Mouse (Mus musculus) layer of hippocampus, postnatal 36 days (tissue): Measurements from ENCODE around the gene Bend3. TPM values are rescaled to one million over a fixed set of nuclear protein-coding genes. Genes with fewer than 3 reads are reported as not detected.

Experiments used
- DNase-seq, 2 experiments: peaks; one replicate each; pipeline ENCODE4 v3.0.0; 2022
- total RNA-seq, 2 experiments: library from RNA; stranded (reverse); gene quantifications; 2 replicates each; pipeline ENCODE4 v1.2.3; 2021

Gene Bend3
- 1 to 10 TPM; 5.1 to 5.4 TPM for total RNA-seq

DNA sequence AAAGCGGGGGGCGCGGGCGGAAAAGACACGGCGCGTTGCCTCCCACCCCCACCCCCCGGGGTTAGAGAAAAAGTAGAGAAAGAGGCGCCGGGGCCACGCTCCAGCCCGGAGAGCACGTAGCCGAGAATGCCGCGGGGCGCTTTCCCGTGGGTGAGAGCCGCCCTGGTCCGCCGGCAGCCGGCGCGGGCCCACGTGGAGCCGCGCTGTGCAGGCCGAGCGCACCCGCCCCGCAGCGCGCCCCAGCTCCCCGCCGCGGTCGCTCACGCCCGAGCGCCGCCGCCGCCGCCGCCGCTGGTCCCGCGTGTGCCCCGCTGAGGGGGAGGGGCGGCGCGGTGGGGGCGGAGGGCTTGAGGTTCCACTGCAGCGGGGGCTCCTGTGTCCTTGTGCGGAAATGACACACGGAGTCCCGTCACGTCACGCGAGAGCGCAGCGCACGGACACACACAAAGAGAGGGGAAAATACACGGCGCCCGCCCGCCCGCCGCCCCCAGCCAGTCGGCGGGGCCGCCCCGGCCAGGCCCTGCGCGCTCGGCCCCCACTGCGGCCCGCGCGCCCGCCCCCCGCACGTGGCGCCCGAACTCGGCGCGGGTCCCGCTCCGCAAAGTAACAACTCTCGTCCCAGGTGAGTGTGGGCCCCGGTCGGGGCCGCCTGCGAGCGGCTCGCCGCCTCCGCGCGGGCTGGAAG is at the start of gene Bend3:
Gene Bend3 (plus strand): TSS at position 81 of the 685 bp plus-strand sequence.
- DNase-seq, result peak; percentile 59 to 64

GRCm38 (mm10) chr10:43430606-43431005 is 48.0 kb upstream of the Bend3 start:
- no peak for DNase-seq

DNA sequence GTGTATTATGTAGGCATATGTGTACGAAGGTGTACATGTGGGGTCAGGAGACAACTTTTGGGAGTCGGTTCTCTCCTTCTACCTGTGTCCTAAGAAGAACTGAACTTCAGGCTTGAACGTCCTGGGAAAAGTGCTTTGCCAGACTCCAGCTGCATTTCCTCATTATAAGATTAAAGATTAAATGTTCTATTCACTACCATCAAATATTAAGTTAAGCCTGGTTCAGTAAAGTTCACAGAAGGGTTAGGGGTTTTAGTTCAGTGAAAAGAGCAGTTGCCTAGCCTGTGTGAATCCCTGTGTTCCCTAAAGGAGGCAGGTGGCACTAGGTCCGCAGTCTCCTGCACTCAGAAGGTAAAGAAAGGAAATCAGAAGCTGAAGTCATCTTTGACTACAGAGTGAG is 44.3 kb upstream of the Bend3 start:
- DNase-seq, result no peak

DNA sequence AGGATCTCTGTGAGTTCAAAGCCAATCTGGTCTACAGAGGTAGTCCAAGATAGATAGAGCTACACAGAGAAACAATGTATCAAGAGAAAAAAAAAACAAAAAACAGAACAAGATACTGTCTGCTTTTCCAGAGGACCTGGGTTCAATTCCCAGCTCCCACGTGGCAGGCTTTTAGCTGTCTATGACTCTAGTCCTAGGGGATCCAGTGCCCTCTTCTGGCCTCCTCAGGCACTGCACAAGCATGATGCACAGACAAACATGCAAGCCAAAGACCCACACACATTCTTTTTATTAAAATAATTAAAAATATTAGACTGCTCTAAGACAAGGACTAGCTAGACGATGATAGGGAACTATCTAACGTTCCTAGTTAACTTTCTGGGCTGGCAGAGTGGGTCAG is 42.9 kb upstream of the Bend3 start:
- no peak for DNase-seq

DNA sequence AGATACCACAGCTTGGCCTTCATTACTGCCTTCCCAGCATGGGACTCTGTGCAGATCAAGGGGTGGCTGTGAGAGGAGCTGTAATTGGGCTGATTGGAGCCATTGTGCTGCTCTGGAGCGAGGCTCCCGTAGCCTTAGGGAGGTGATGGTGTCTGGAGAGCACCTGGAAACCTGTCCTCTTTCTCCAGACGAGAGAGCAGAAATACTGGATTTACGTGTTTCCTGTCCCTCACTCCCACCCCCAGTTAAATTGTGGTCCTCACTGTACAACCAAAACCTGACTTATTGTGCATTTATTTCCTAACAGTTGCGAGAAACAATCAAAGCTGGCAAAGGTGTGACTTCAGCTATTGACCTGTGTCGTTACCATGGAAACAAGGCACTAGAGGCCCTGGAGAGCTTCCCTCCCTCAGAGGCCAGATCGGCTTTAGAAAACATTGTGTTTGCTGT is 39.1 kb upstream of the Bend3 start:
- no peak for DNase-seq

GRCm38 (mm10) chr10:43440050-43440449 is 38.6 kb upstream of the Bend3 start:
- no peak for DNase-seq

- DNase-seq, result no peak
Observed at GRCm38 (mm10) chr10:43440981-43441740, 37.5 kb upstream of the Bend3 start.

DNA sequence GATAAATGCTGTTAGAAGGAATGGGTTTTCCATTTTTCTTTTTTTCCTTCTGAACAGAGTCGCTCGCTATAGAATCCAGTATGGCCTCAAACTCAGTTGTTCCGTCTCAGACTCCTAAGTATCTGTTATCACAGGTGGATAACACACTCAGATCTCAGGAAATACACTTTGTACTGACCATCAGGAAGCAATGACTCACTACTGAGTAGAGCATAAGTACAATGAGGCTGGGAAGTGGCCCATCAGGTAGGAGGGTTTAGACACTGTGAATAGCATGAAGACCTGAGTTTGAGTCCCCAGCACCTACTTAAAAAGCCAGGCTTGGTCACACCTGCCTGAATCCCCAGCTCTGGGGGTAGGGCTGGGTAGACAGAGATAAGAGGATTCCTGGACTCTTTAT is 30.0 kb upstream of the Bend3 start:
- DNase-seq, result no peak

GRCm38 (mm10) chr10:43451848-43452662 is 26.6 kb upstream of the Bend3 start:
- peak; percentile 60 for DNase-seq

DNA sequence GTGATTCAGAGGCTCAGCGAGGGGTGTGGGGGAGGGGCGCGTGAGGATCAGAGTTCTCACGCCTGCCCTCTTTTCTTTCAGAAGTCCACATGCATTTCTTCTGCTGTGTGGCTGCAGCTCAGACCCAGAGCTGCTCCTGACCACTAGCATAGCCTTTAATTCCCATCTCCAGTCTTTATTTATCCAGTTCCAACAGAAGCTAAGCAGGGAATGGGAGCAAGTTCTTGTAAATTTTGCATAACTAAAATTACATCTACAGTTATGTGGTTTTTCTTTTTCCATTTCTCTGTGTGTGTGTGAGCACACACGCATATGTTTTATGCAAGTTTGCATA is 26.0 kb upstream of the Bend3 start:
- DNase-seq, result no peak

GRCm38 (mm10) chr10:43454219-43454618 is 24.4 kb upstream of the Bend3 start:
- no peak for DNase-seq

DNA sequence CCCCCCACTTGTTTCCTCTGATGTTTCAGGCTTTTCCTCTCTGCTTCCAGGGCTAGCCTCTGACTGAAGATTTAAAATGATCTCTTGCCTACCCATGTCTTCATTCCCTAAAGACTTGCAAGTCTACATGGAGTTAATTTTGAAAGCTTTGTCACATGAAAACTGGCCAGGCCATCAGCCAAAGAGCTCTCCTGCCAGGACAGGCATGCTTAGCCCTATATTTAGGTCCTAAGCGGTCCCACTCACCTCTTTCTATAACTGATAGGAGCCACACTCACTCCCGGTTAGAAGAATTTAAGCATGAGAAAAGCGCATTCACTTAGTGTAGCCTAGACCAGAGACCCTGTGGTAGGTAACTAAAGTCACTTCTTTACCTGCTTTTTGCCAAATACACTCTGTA is 24.0 kb upstream of the Bend3 start:
- no peak for DNase-seq

GRCm38 (mm10) chr10:43462821-43463220 is 15.8 kb upstream of the Bend3 start:
- DNase-seq, result no peak

DNA sequence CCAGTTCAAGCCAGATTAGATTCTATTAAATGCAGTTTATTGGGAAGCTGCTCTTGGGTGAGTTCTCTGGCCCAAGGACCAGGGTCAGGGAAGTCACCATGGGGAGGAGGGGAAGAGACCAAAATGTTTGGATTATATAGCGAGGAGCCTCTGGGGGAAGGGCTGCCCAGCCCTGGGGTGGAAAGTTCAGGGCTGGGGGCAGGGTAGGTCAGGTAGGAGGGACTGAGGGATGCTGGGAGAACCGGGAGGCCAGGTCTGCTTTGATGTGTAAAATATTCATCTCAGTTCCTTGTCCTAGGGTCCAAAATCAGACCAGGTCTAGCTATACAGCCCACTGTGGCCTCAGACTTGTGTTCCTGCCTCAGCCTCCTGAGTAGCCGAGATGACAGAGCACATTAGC is 15.4 kb upstream of the Bend3 start:
- no peak for DNase-seq

GRCm38 (mm10) chr10:43466223-43466622 is 12.4 kb upstream of the Bend3 start:
- DNase-seq, result no peak

GRCm38 (mm10) chr10:43467659-43468058 is 11.0 kb upstream of the Bend3 start:
- DNase-seq, result no peak

DNA sequence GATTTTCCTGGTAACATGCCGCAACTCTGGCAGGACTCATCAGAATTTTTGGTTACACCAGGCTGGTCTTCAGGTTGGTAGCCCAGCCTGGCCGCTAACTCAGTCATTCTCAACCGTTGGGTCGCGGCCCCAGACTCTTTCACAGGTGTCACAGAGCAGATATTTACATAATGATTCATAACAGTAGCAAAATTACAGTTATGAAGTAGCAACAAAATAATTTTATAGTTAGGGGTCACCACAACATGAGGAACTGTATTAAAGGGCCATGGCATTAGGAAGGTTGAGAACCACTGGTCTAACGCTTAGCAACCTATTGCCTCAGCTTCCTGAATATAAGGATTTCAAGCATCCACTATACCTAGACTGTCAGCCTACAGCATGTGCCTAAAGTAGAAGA is 10.3 kb upstream of the Bend3 start:
- no peak for DNase-seq

DNA sequence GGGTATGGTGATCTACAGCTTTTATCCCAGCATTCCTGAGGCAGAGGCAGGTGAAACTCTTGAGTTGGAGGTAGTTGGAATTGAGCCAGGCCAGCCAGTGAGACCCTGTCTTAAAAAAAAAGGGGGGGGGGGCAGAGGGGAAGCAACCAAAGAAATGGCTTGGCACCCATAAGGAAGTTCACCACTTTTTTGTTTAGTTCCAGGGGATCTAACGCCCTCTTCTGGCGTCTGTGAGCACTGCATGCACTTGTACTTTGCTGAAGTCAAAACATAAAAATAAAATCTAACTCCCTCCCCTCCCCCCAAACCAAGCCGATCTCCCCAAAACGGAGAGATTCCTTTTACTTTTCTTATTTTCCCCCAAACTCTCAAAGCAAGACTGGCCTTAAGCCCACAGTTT is 3.3 kb upstream of the Bend3 start:
- DNase-seq, result no peak

GRCm38 (mm10) chr10:43477459-43477858 is 1.2 kb upstream of the Bend3 start:
- DNase-seq, result no peak

GRCm38 (mm10) chr10:43477865-43478681 is 558 bp upstream of the Bend3 start:
- DNase-seq, result peak; percentile 40

GRCm38 (mm10) chr10:43479436-43480157 is 966 bp downstream of the Bend3 start:
- DNase-seq, result peak; percentile 83 to 84
